Mouse (Mus musculus): ENCODE results near the gene Cysrt1. TPM values are rescaled to one million over a fixed set of nuclear protein-coding genes. Genes with fewer than 3 reads are reported as not detected.

Gene Cysrt1
- polyA plus RNA-seq, 1 experiment: 0.80 TPM

- TF ChIP-seq POLR2A (IDR thresholded peaks at IDR 0.05; ENCODE audit: borderline replicate concordance, insufficient read depth, low read length) (peak; percentile 60; the same call in 1 of the 2 replicates), CTCF (IDR thresholded peaks at IDR 0.05; ENCODE audit: borderline replicate concordance, insufficient read depth, low read depth, low read length) (no peak)
- WGBS: 2% methylated on average over 41 of the region's 41 CpGs
- DNase-seq: peak; percentile 98 to 100
Observed at GRCm38 (mm10) chr2:25224766-25225752, 17.2 kb downstream of the Cysrt1 start.

GRCm38 (mm10) chr2:25224492-25224765 lies 17.8 kb downstream of the Cysrt1 start, which contains the start of gene Tubb4b:
Tubb4b (minus strand) TSS chr2:25224702.
- WGBS: under 1% methylated on average over 17 of the region's 17 CpGs
- no peak for DNase-seq
- H3K4me3 ChIP-seq (replicated peaks; ENCODE audit: insufficient read depth, low read depth, low read length): peak within 1 kb of the TSS; percentile 84
- peak within 1 kb of the TSS; percentile 91 for H3K27ac ChIP-seq (ENCODE audit: insufficient read depth, low read length)
- TF ChIP-seq CTCF (IDR thresholded peaks at IDR 0.05; ENCODE audit: borderline replicate concordance, insufficient read depth, low read depth, low read length) (peak; percentile 17; the same call in 1 of the 2 replicates), POLR2A (IDR thresholded peaks at IDR 0.05; ENCODE audit: borderline replicate concordance, insufficient read depth, low read length) (peak; percentile 99)
- H3K4me1 ChIP-seq (ENCODE audit: control insufficient read depth, insufficient read depth, low read length): peaks cover 4% of the 10 kb centered on the region; the same call in 1 of the 2 replicates
- H3K27me3 ChIP-seq (ENCODE audit: control insufficient read depth, insufficient read depth, low read length): no peaks in the 10 kb centered on the region

More at GRCm38 (mm10) chr2:25224766-25225752, 17.2 kb downstream of the Cysrt1 start:
- Histone ChIP-seq H3K27me3 (ENCODE audit: control insufficient read depth, insufficient read depth, low read length) (no peaks in the 10 kb centered on the region), H3K27ac (ENCODE audit: insufficient read depth, low read length) (peak overlapping the region; percentile 91), H3K4me3 (replicated peaks; ENCODE audit: insufficient read depth, low read depth, low read length) (peak overlapping the region; percentile 84), H3K4me1 (ENCODE audit: control insufficient read depth, insufficient read depth, low read length) (peaks cover 4% of the 10 kb centered on the region; the same call in 1 of the 2 replicates)

- TF ChIP-seq CTCF (IDR thresholded peaks at IDR 0.05; ENCODE audit: borderline replicate concordance, insufficient read depth, low read depth, low read length): no peak
- TF ChIP-seq POLR2A (IDR thresholded peaks at IDR 0.05; ENCODE audit: borderline replicate concordance, insufficient read depth, low read length): no peak
- WGBS: 2% methylated on average over 53 of the region's 53 CpGs
- peak overlapping the region; percentile 57 for H3K27ac ChIP-seq (ENCODE audit: insufficient read depth, low read length)
- no peaks in the 10 kb centered on the region for H3K27me3 ChIP-seq (ENCODE audit: control insufficient read depth, insufficient read depth, low read length)
- peaks cover 2% of the 10 kb centered on the region; the same call in 1 of the 2 replicates for H3K4me1 ChIP-seq (ENCODE audit: control insufficient read depth, insufficient read depth, low read length)
- peak in 1 of 2 experiments; percentile 82 for DNase-seq
- H3K4me3 ChIP-seq (replicated peaks; ENCODE audit: insufficient read depth, low read depth, low read length): peak overlapping the region; percentile 60
Observed at GRCm38 (mm10) chr2:25223681-25224491, 18.4 kb downstream of the Cysrt1 start.

- Histone ChIP-seq H3K27me3 (ENCODE audit: control insufficient read depth, insufficient read depth, low read length) (no peaks in the 10 kb centered on the region), H3K4me1 (ENCODE audit: control insufficient read depth, insufficient read depth, low read length) (no peaks in the 10 kb centered on the region), H3K4me3 (replicated peaks; ENCODE audit: insufficient read depth, low read depth, low read length) (no peak overlapping the region), H3K27ac (ENCODE audit: insufficient read depth, low read length) (no peak overlapping the region)
- TF ChIP-seq POLR2A (IDR thresholded peaks at IDR 0.05; ENCODE audit: borderline replicate concordance, insufficient read depth, low read length) (no peak), CTCF (IDR thresholded peaks at IDR 0.05; ENCODE audit: borderline replicate concordance, insufficient read depth, low read depth, low read length) (no peak)
- WGBS: 67% methylated on average over 5 of the region's 5 CpGs
- no peak for DNase-seq
Observed at GRCm38 (mm10) chr2:25221331-25221772, 20.9 kb downstream of the Cysrt1 start.

- no peaks in the 10 kb centered on the region for H3K4me1 ChIP-seq (ENCODE audit: control insufficient read depth, insufficient read depth, low read length)
- no peak within 1 kb of the TSS for H3K27ac ChIP-seq (ENCODE audit: insufficient read depth, low read length)
- no peak for DNase-seq
- no peak within 1 kb of the TSS for H3K4me3 ChIP-seq (replicated peaks; ENCODE audit: insufficient read depth, low read depth, low read length)
- H3K27me3 ChIP-seq (ENCODE audit: control insufficient read depth, insufficient read depth, low read length): no peaks in the 10 kb centered on the region
- TF ChIP-seq CTCF (IDR thresholded peaks at IDR 0.05; ENCODE audit: borderline replicate concordance, insufficient read depth, low read depth, low read length): no peak
- no peak for TF ChIP-seq POLR2A (IDR thresholded peaks at IDR 0.05; ENCODE audit: borderline replicate concordance, insufficient read depth, low read length)
Observed at GRCm38 (mm10) chr2:25218445-25218844, 23.8 kb downstream of the Cysrt1 start, which contains the start of gene Fam166a. Fam166a (plus strand) TSS chr2:25218745.

- Histone ChIP-seq H3K27me3 (ENCODE audit: control insufficient read depth, insufficient read depth, low read length) (no peaks in the 10 kb centered on the region), H3K4me1 (ENCODE audit: control insufficient read depth, insufficient read depth, low read length) (no peaks in the 10 kb centered on the region), H3K4me3 (replicated peaks; ENCODE audit: insufficient read depth, low read depth, low read length) (no peak overlapping the region), H3K27ac (ENCODE audit: insufficient read depth, low read length) (no peak overlapping the region)
- 62% methylated on average over 2 of the region's 2 CpGs for WGBS
- TF ChIP-seq POLR2A (IDR thresholded peaks at IDR 0.05; ENCODE audit: borderline replicate concordance, insufficient read depth, low read length) (no peak), CTCF (IDR thresholded peaks at IDR 0.05; ENCODE audit: borderline replicate concordance, insufficient read depth, low read depth, low read length) (no peak)
- no peak for DNase-seq
Observed at GRCm38 (mm10) chr2:25217666-25218065, 24.6 kb downstream of the Cysrt1 start.

- no peak for DNase-seq
- TF ChIP-seq CTCF (IDR thresholded peaks at IDR 0.05; ENCODE audit: borderline replicate concordance, insufficient read depth, low read depth, low read length) (no peak), POLR2A (IDR thresholded peaks at IDR 0.05; ENCODE audit: borderline replicate concordance, insufficient read depth, low read length) (no peak)
- Histone ChIP-seq H3K4me3 (replicated peaks; ENCODE audit: insufficient read depth, low read depth, low read length) (no peak within 1 kb of the TSS), H3K27me3 (ENCODE audit: control insufficient read depth, insufficient read depth, low read length) (no peaks in the 10 kb centered on the region), H3K27ac (ENCODE audit: insufficient read depth, low read length) (no peak within 1 kb of the TSS), H3K4me1 (ENCODE audit: control insufficient read depth, insufficient read depth, low read length) (0 out of 2 replicates have a peak, but pooled peaks cover 6% of the 10 kb centered on the region)
- 49% methylated on average over 3 of the region's 3 CpGs for WGBS
Observed at GRCm38 (mm10) chr2:25214444-25214843, 27.8 kb downstream of the Cysrt1 start, which contains the start of gene Stpg3. Stpg3 (minus strand) TSS chr2:25214637.

Data from cerebellum, adult 2 months (tissue).